Mouse (Mus musculus): ENCODE results near the gene Dazap2. TPM values are rescaled to one million over a fixed set of nuclear protein-coding genes. Genes with fewer than 3 reads are reported as not detected.

Gene Dazap2
- 826 and 901 TPM in 2 replicates for polyA plus RNA-seq (2012; rRNA removed)

GRCm38 (mm10) chr15:100614996-100615824 is at the start of gene Dazap2:
Gene Dazap2 (plus strand): TSS chr15:100615349.

GRCm38 (mm10) chr15:100599276-100600046 is 15.7 kb upstream of the Dazap2 start, which contains the start of gene Pou6f1:
Gene Pou6f1 (minus strand): TSS chr15:100599984.

GRCm38 (mm10) chr15:100636700-100637501 is 21.8 kb downstream of the Dazap2 start, which contains the start of gene Smagp:
Gene Smagp (minus strand): TSS chr15:100636940.

GRCm38 (mm10) chr15:100669337-100669736 is 54.2 kb downstream of the Dazap2 start, which contains the start of gene Bin2:
Gene Bin2 (minus strand): TSS chr15:100669553.

Other genes starting within 250 kb of the Dazap2 start
- gene Gm5475, start 193.2 kb upstream of the Dazap2 start, polyA plus RNA-seq (2012; rRNA removed): 0.15 and 0.24 TPM in 2 replicates
- 40.2 and 57.4 TPM in 2 replicates for gene Slc11a2, start 190.3 kb upstream of the Dazap2 start, polyA plus RNA-seq (2012; rRNA removed)
- 72.5 and 77.5 TPM in 2 replicates for gene Letmd1, start 146.3 kb upstream of the Dazap2 start, polyA plus RNA-seq (2012; rRNA removed)
- gene Csrnp2, start 119.9 kb upstream of the Dazap2 start, polyA plus RNA-seq (2012; rRNA removed): 8.7 and 10.7 TPM in 2 replicates
- gene Tfcp2, start 63.3 kb upstream of the Dazap2 start, polyA plus RNA-seq (2012; rRNA removed): 14.9 and 16.3 TPM in 2 replicates
- gene Pou6f1, start 15.4 kb upstream of the Dazap2 start, polyA plus RNA-seq (2012; rRNA removed): 35.8 and 41.9 TPM in 2 replicates
- gene Smagp, start 21.6 kb downstream of the Dazap2 start, polyA plus RNA-seq (2012; rRNA removed): 43.2 and 43.8 TPM in 2 replicates
- 4.0 and 4.1 TPM in 2 replicates for gene Bin2, start 54.2 kb downstream of the Dazap2 start, polyA plus RNA-seq (2012; rRNA removed)
- gene Cela1, start 72.6 kb downstream of the Dazap2 start, polyA plus RNA-seq (2012; rRNA removed): 11.4 and 17.6 TPM in 2 replicates
- 0.85 and 1.5 TPM in 2 replicates for gene Galnt6, start 114.0 kb downstream of the Dazap2 start, polyA plus RNA-seq (2012; rRNA removed)
- 7.0 TPM in 2 replicates for gene Slc4a8, start 146.4 kb downstream of the Dazap2 start, polyA plus RNA-seq (2012; rRNA removed)

Measured in ovary, adult 2 months (tissue).